Mouse (Mus musculus) liver, adult 2 months (tissue): ENCODE results near the gene Unc50.

Experiments used
- CTCF ChIP-seq: fragments of 200-500 bp; IDR thresholded peaks from 2 replicates; pipeline ENCODE4 v1.5.1; 2011; ENCODE audit warnings: low read depth, low read length, control low read depth
- POLR2A ChIP-seq: fragments of 200-500 bp; IDR thresholded peaks from 2 replicates; pipeline ENCODE4 v1.6.1; 2011; ENCODE audit warnings: low read length, control low read depth; ENCODE audit not compliant: insufficient read depth; ENCODE audit errors: extremely low read depth

GRCm38 (mm10) chr1:37474046-37474445, 44.1 kb downstream of the Unc50 start:
- no peak for TF ChIP-seq CTCF
- TF ChIP-seq POLR2A: no peak
